Mouse (Mus musculus) CH12.LX (cell line): ENCODE data around the gene Scn3b. TPM values are rescaled to one million over a fixed set of nuclear protein-coding genes. Genes with fewer than 3 reads are reported as not detected.

Experiments
- DNase-seq: peaks from one replicate; pipeline ENCODE4 v3.0.0-alpha.2; 2013; ENCODE audit errors: extremely low read depth
- H3K27ac ChIP-seq: 2 replicates; pipeline ENCODE4 v1.5.1; 2012; ENCODE audit warnings: low read depth, mild to moderate bottlenecking, control low read depth, moderate library complexity; ENCODE audit not compliant: insufficient read depth
- H3K27me3 ChIP-seq: replicated peaks from 2 replicates; pipeline ENCODE3; 2012; ENCODE audit warnings: inconsistent platforms
- H3K36me3 ChIP-seq, 2 experiments: replicated peaks in 1 of 2; 2 replicates each; pipeline versions ENCODE3 to v1.6.1; 2012; ENCODE audit warnings: inconsistent platforms in 1 of 2, low read length in 1 of 2, mild to moderate bottlenecking in 1 of 2, mixed read lengths in 1 of 2, moderate library complexity in 1 of 2; ENCODE audit not compliant: control insufficient read depth in 1 of 2, insufficient read depth in 1 of 2
- H3K4me1 ChIP-seq, 2 experiments: 2 replicates each; pipeline ENCODE4 v1.6.1; 2012; ENCODE audit warnings: inconsistent platforms in 1 of 2, moderate library complexity in 1 of 2; ENCODE audit not compliant: insufficient read depth in 2 of 2, control insufficient read depth in 1 of 2
- H3K4me2 ChIP-seq: 2 replicates; pipeline ENCODE4 v1.6.1; 2012; ENCODE audit warnings: low read depth, mild to moderate bottlenecking, control low read depth; ENCODE audit not compliant: poor library complexity, insufficient read depth, severe bottlenecking
- H3K4me3 ChIP-seq, 3 experiments: fragments of 150-350 bp in 1 of 3; sonication (generic) in 1 of 3; replicated peaks in 1 of 3; 2 replicates each; pipeline versions ENCODE3 to v1.5.1; 2011 to 2012; ENCODE audit warnings: low read depth in 2 of 3, low read length in 2 of 3, mild to moderate bottlenecking in 2 of 3, moderate library complexity in 2 of 3, control low read depth in 1 of 3, improper control_type of control experiment in 1 of 3, inconsistent platforms in 1 of 3, mixed read lengths in 1 of 3; ENCODE audit not compliant: poor library complexity in 1 of 3
- H3K79me2 ChIP-seq: replicated peaks from 2 replicates; pipeline ENCODE4 v1.6.1; 2012; ENCODE audit warnings: mild to moderate bottlenecking, moderate library complexity; ENCODE audit not compliant: control insufficient read depth, poor library complexity, insufficient read depth, severe bottlenecking; ENCODE audit errors: extremely low read depth
- H3K9ac ChIP-seq: 2 replicates; pipeline ENCODE4 v1.6.1; 2012; ENCODE audit warnings: low read depth, mild to moderate bottlenecking, control low read depth, moderate library complexity; ENCODE audit not compliant: insufficient read depth
- H3K9me3 ChIP-seq: replicated peaks from 2 replicates; pipeline ENCODE3; 2012; ENCODE audit warnings: low read length, inconsistent platforms, mixed read lengths
- BHLHE40 ChIP-seq: IDR thresholded peaks from 2 replicates; pipeline ENCODE4 v1.6.1; 2011; ENCODE audit warnings: mild to moderate bottlenecking, low read depth, low read length, improper control_type of control experiment
- ELF1 ChIP-seq: IDR thresholded peaks from 2 replicates; pipeline ENCODE4 v1.6.1; 2014; ENCODE audit warnings: low read depth, mild to moderate bottlenecking, inconsistent platforms, low read length, improper control_type of control experiment
- ETS1 ChIP-seq: conservative IDR thresholded peaks from 2 replicates; pipeline ENCODE4 v1.6.1; 2012; ENCODE audit warnings: low read depth, mild to moderate bottlenecking, inconsistent platforms, low read length, improper control_type of control experiment, moderate library complexity
- HCFC1 ChIP-seq: IDR thresholded peaks from 2 replicates; pipeline ENCODE4 v1.6.1; 2012; ENCODE audit warnings: low read depth, mild to moderate bottlenecking, inconsistent platforms, low read length, improper control_type of control experiment
- KAT2A ChIP-seq: IDR thresholded peaks from 2 replicates; pipeline ENCODE4 v1.6.1; 2012; ENCODE audit warnings: low read length, improper control_type of control experiment, inconsistent platforms; ENCODE audit not compliant: insufficient replicate concordance
- MAX ChIP-seq: IDR thresholded peaks from 2 replicates; pipeline ENCODE4 v1.6.1; 2011; ENCODE audit warnings: low read length, improper control_type of control experiment
- NRF1 ChIP-seq: IDR thresholded peaks from 2 replicates; pipeline ENCODE4 v1.6.1; 2014; ENCODE audit warnings: low read depth, mild to moderate bottlenecking, inconsistent platforms, low read length, improper control_type of control experiment, moderate library complexity
- PAX5 ChIP-seq: IDR thresholded peaks from 2 replicates; pipeline ENCODE4 v1.6.1; 2012; ENCODE audit warnings: low read length, inconsistent platforms, mixed read lengths
- TBP ChIP-seq: conservative IDR thresholded peaks from 2 replicates; pipeline ENCODE4 v1.6.1; 2011; ENCODE audit warnings: low read depth, low read length, improper control_type of control experiment
- TCF12 ChIP-seq: IDR thresholded peaks from 2 replicates; pipeline ENCODE4 v1.6.1; 2014; ENCODE audit warnings: low read depth, mild to moderate bottlenecking, inconsistent platforms, low read length, improper control_type of control experiment
- USF1 ChIP-seq: IDR thresholded peaks from 2 replicates; pipeline ENCODE4 v1.6.1; 2014; ENCODE audit warnings: low read depth, mild to moderate bottlenecking, inconsistent platforms, low read length, improper control_type of control experiment
- USF2 ChIP-seq: conservative IDR thresholded peaks from 2 replicates; pipeline ENCODE4 v1.6.1; 2011; ENCODE audit warnings: low read depth, low read length, improper control_type of control experiment
- dilution Hi-C: fragments of 300-500 bp; cut with MboI; formaldehyde crosslinking; loops from 2 replicates; pipeline ENCODE4 v1.14.3; 2020; ENCODE audit warnings: low sequenced_read_pairs; ENCODE audit not compliant: extremely low pct_unique_long_range_greater_than_20kb, extremely low pct_ligation_motif_present
- in situ Hi-C: fragments of 300-500 bp; cut with MboI; formaldehyde crosslinking; loops from 3 replicates; pipeline ENCODE4 v1.14.3; 2019; ENCODE audit warnings: low sequenced_read_pairs, low pct_ligation_motif_present, low pct_unique_long_range_greater_than_20kb, mixed read lengths
- polyA plus RNA-seq: library from polyadenylated mRNA; unstranded; fragments of >175 nt; gene quantifications from 2 replicates; pipeline ENCODE4 v1.2.1, GENCODE M21; 2012; ENCODE audit warnings: low read depth; ENCODE audit not compliant: insufficient read length
- total RNA-seq, 2 experiments: library from RNA; depleted of rRNA; stranded (reverse); fragments of 300-350 nt in 1 of 2; fragments of >200 nt in 1 of 2; gene quantifications; 2 replicates each; pipeline ENCODE4 v1.2.3; 2012 to 2014

Gene Scn3b
- total and polyA plus RNA-seq, 3 experiments: 0.08 to 0.34 TPM; not detected in 1

GRCm38 (mm10) chr9:40299323-40299722 is 30.3 kb downstream of the Scn3b start:
- H3K9me3 ChIP-seq: no peaks in the 10 kb centered on the region
- no peak overlapping the region for H3K27ac ChIP-seq
- peaks cover 52 to 98% of the 10 kb centered on the region in 2 experiments for H3K36me3 ChIP-seq
- no peak overlapping the region for H3K4me3 ChIP-seq
- dilution Hi-C loops (no loop called here), in situ Hi-C loops (no loop called here)
- TF ChIP-seq HCFC1: no peak
- H3K4me2 ChIP-seq: no peak overlapping the region
- H3K9ac ChIP-seq: no peak overlapping the region
- no peaks in the 10 kb centered on the region for H3K79me2 ChIP-seq
- no peak for DNase-seq
- no peaks in the 10 kb centered on the region for H3K27me3 ChIP-seq
- peaks cover 10 to 21% of the 10 kb centered on the region in 2 experiments for H3K4me1 ChIP-seq

GRCm38 (mm10) chr9:40300018-40300989 is 31.3 kb downstream of the Scn3b start:
- Histone ChIP-seq H3K79me2 (no peaks in the 10 kb centered on the region), H3K9me3 (no peaks in the 10 kb centered on the region), H3K4me2 (no peak overlapping the region), H3K4me3 (no peak overlapping the region), H3K27ac (no peak overlapping the region), H3K36me3 (peaks cover 58 to 98% of the 10 kb centered on the region in 2 experiments), H3K9ac (no peak overlapping the region), H3K27me3 (no peaks in the 10 kb centered on the region), H3K4me1 (peaks cover 10 to 21% of the 10 kb centered on the region in 2 experiments)
- dilution Hi-C loops (no loop called here), in situ Hi-C loops (no loop called here)
- peak; percentile 47 for DNase-seq
- TF ChIP-seq MAX (peak; percentile 78), PAX5 (peak; percentile 73; the same call in 1 of the 2 replicates), HCFC1 (no peak), NRF1 (no peak), USF2 (peak; percentile 63), BHLHE40 (peak; percentile 55), TBP (no peak), ETS1 (0 out of 2 replicates have a peak, but pooled peaks have one; percentile 27), USF1 (peak; percentile 80), ELF1 (no peak), KAT2A (no peak), TCF12 (peak; percentile 29; the same call in 1 of the 2 replicates)
